ENCODE assay signal across 11 mouse cellular contexts in genomic region chr2:69128321-69128720, GRCm38 (mm10). TPM values are rescaled to one million over a fixed set of nuclear protein-coding genes. Genes with fewer than 3 reads are reported as not detected.
DNase-seq lines count a peak whose midpoint lies in the region; ATAC-seq lines count a peak whose summit lies in the region.
"Had no signal": no experiment of that assay in that cellular context is flagged by ENCODE, and none has a peak within 500 bp of the region (broad histone marks: within the 10 kb centered on the region; RNA-seq: fewer than 3 reads in every experiment).

No protein-coding gene starts in this region.

- H3K27me3 ChIP-seq in kidney, embryonic 15.5 days = no peaks in the 10 kb centered on the region
- H3K27me3 ChIP-seq in hindbrain, embryonic 14.5 days (ENCODE audit: control insufficient read depth, insufficient read depth, low read length) = 0 out of 2 replicates have a peak, but pooled peaks cover 2% of the 10 kb centered on the region
- H3K27me3 ChIP-seq: liver, embryonic 12.5 days had no signal

- H3K4me1 ChIP-seq in kidney, embryonic 15.5 days = peaks cover 37% of the 10 kb centered on the region
- H3K4me1 ChIP-seq in hindbrain, embryonic 14.5 days (replicated peaks; ENCODE audit: control insufficient read depth, insufficient read depth, low read length) = peaks cover 15% of the 10 kb centered on the region

- WGBS in kidney, embryonic 15.5 days = 76% methylated on average over 7 of the region's 7 CpGs
- 69% methylated on average over 7 of the region's 7 CpGs for WGBS in hindbrain, embryonic 14.5 days

- no peaks in the 10 kb centered on the region for H3K36me3 ChIP-seq in kidney, embryonic 15.5 days
- H3K36me3 ChIP-seq in hindbrain, embryonic 14.5 days (replicated peaks; ENCODE audit: control insufficient read depth, insufficient read depth) = no peaks in the 10 kb centered on the region
- H3K36me3 ChIP-seq: liver, embryonic 12.5 days had no signal

- peak overlapping the region; percentile 91 for H3K27ac ChIP-seq in kidney, embryonic 15.5 days
- peak overlapping the region; percentile 32 for H3K27ac ChIP-seq in hindbrain, embryonic 14.5 days

- no peak overlapping the region for H3K9ac ChIP-seq in kidney, embryonic 15.5 days
- H3K9ac ChIP-seq in hindbrain, embryonic 14.5 days = no peak overlapping the region
- H3K9ac ChIP-seq: liver, embryonic 12.5 days had no signal

- no peak for ATAC-seq in kidney, embryonic 15.5 days (replicated peaks; ENCODE audit: low FRiP score)
- no peak for ATAC-seq in hindbrain, embryonic 14.5 days (ENCODE audit: low FRiP score)
- ATAC-seq: liver, embryonic 12.5 days had no signal

- H3K4me3 ChIP-seq in kidney, embryonic 15.5 days (replicated peaks) = no peak overlapping the region
- no peak overlapping the region for H3K4me3 ChIP-seq in hindbrain, embryonic 14.5 days (replicated peaks; ENCODE audit: low read length)
- H3K4me3 ChIP-seq: liver, embryonic 12.5 days; myocyte had no signal

- DNase-seq in kidney, adult 11 months = no peak
- DNase-seq in MN1 (ENCODE audit: low spot score) = peak; percentile 82
- no peak for DNase-seq in hindbrain, embryonic 14.5 days (ENCODE audit: low spot score)
- DNase-seq in retina, embryonic 14.5 days (ENCODE audit: low spot score) = peak; percentile 24
- no peak for DNase-seq in spleen, postnatal 36 days (ENCODE audit: low spot score in 2 of 2)
- no peak for DNase-seq in urinary bladder, adult 2 months (ENCODE audit: low spot score)
- DNase-seq: right cerebral cortex, postnatal 14 days; thymus, postnatal 4 days had no signal

- H3K9me3 ChIP-seq in kidney, embryonic 15.5 days (replicated peaks) = no peaks in the 10 kb centered on the region
- H3K9me3 ChIP-seq in hindbrain, embryonic 14.5 days (ENCODE audit: control insufficient read depth, low read length) = no peaks in the 10 kb centered on the region
- H3K9me3 ChIP-seq: liver, embryonic 12.5 days had no signal

- H3K4me2 ChIP-seq in kidney, embryonic 15.5 days = no peak overlapping the region
- no peak overlapping the region for H3K4me2 ChIP-seq in hindbrain, embryonic 14.5 days (replicated peaks)
- H3K4me2 ChIP-seq: liver, embryonic 12.5 days had no signal

RNA-seq across cellular contexts. Expression of gene Nostrin, which starts 7.3 kb away (rescaled TPM):
- 6.4 and 7.5 TPM in 2 replicates for polyA plus RNA-seq in kidney, embryonic 15.5 days (2015; fragmentation: Nextera tagmentation; extraction: Ambion mirVana)
- polyA plus RNA-seq in hindbrain, embryonic 14.5 days (2014; fragmentation: Nextera tagmentation; extraction: Ambion mirVana) = 1.5 and 1.7 TPM in 2 replicates
- 6.1 and 7.8 TPM in 2 replicates for polyA plus RNA-seq in urinary bladder, adult 2 months (2012; rRNA removed)

Comparison
In these comparisons a context has a peak if more than half of its experiments do, and no peak if none do; other contexts are left out.
1. DNase-seq: peak in MN1 (single experiment) and retina, embryonic 14.5 days (single experiment); none in kidney, adult 11 months (single experiment), hindbrain, embryonic 14.5 days (single experiment), spleen, postnatal 36 days (0 of 2) and urinary bladder, adult 2 months (single experiment).